Mouse (Mus musculus) midbrain, embryonic 12.5 days (tissue): ENCODE results near the gene Ddah1. TPM values are rescaled to one million over a fixed set of nuclear protein-coding genes. Genes with fewer than 3 reads are reported as not detected.
"Not testable (repeated sequence)": the region's sequence is repeated elsewhere in the genome, so short reads cannot be mapped to it uniquely, and the experiment has no call there.

Experiments used
- ATAC-seq: fragments of 200-750 bp; cut with Nextera tagmentation; 2 replicates; pipeline ENCODE4 v1.8.0; 2017; ENCODE audit warnings: low read depth, moderate TSS enrichment, moderate library complexity; ENCODE audit not compliant: low FRiP score
- H3K27ac ChIP-seq: fragments of 300-500 bp; sonication (generic); replicated peaks from 2 replicates; pipeline ENCODE4 v1.5.1; 2016; ENCODE audit warnings: mild to moderate bottlenecking
- H3K27me3 ChIP-seq: fragments of 300-500 bp; sonication (generic); 2 replicates; pipeline ENCODE4 v1.6.1; 2016; ENCODE audit warnings: mild to moderate bottlenecking
- H3K36me3 ChIP-seq: fragments of 300-500 bp; sonication (generic); 2 replicates; pipeline ENCODE4 v1.6.1; 2016
- H3K4me1 ChIP-seq: fragments of 300-500 bp; sonication (generic); 2 replicates; pipeline ENCODE4 v1.6.1; 2016
- H3K4me2 ChIP-seq: fragments of 300-500 bp; sonication (generic); replicated peaks from 2 replicates; pipeline ENCODE4 v1.6.1; 2016; ENCODE audit warnings: mild to moderate bottlenecking, moderate library complexity
- H3K4me3 ChIP-seq: fragments of 300-500 bp; sonication (generic); 2 replicates; pipeline ENCODE4 v1.5.1; 2016; ENCODE audit warnings: mild to moderate bottlenecking
- H3K9ac ChIP-seq: fragments of 300-500 bp; sonication (generic); replicated peaks from 2 replicates; pipeline ENCODE4 v1.6.1; 2016; ENCODE audit warnings: mild to moderate bottlenecking, moderate library complexity
- H3K9me3 ChIP-seq: fragments of 300-500 bp; sonication (generic); 2 replicates; pipeline ENCODE4 v1.6.1; 2016; ENCODE audit warnings: mild to moderate bottlenecking
- WGBS: fragments of 180-500 bp; shearing (Covaris S2); methylation state at CpG from one replicate; pipeline ENCODE4 v1.1.7; 2016; 5-methylcytosine and 5-hydroxymethylcytosine counted together
- polyA plus RNA-seq: library from polyadenylated mRNA; unstranded; fragments of >200 nt; fragmentation: Nextera tagmentation; extraction: Ambion mirVana; gene quantifications from 2 replicates; pipeline ENCODE4 v1.2.1, GENCODE M21; 2016

The Ddah1 gene
- polyA plus RNA-seq, 1 experiment from 2014 or later = 38.2 TPM

- WGBS = 91% methylated on average over 11 of the region's 11 CpGs
- Histone ChIP-seq H3K4me1 (no peaks in the 10 kb centered on the region), H3K27ac (no peak overlapping the region), H3K4me2 (no peak overlapping the region), H3K27me3 (peaks cover 37% of the 10 kb centered on the region), H3K36me3 (no peaks in the 10 kb centered on the region), H3K9ac (no peak overlapping the region), H3K9me3 (no peaks in the 10 kb centered on the region), H3K4me3 (no peak overlapping the region)
- ATAC-seq = no peak
Measured at GRCm38 (mm10) chr3:145897749-145898148, 139.3 kb downstream of the Ddah1 start.

- no peak for ATAC-seq
- Histone ChIP-seq H3K36me3 (no peaks in the 10 kb centered on the region), H3K9me3 (no peaks in the 10 kb centered on the region), H3K27me3 (peaks cover 33% of the 10 kb centered on the region), H3K9ac (no peak overlapping the region), H3K4me2 (no peak overlapping the region), H3K27ac (no peak overlapping the region), H3K4me3 (no peak overlapping the region), H3K4me1 (no peaks in the 10 kb centered on the region)
- WGBS = 87% methylated on average over 8 of the region's 8 CpGs
Measured at GRCm38 (mm10) chr3:145899832-145900231, 141.4 kb downstream of the Ddah1 start.

GRCm38 (mm10) chr3:145903530-145903929 lies 145.1 kb downstream of the Ddah1 start:
- H3K36me3 ChIP-seq = no peaks in the 10 kb centered on the region
- ATAC-seq = no peak
- H3K27me3 ChIP-seq = peaks cover 22% of the 10 kb centered on the region
- no peaks in the 10 kb centered on the region for H3K9me3 ChIP-seq
- no peak overlapping the region for H3K9ac ChIP-seq
- H3K4me2 ChIP-seq = no peak overlapping the region
- peaks cover 5% of the 10 kb centered on the region for H3K4me1 ChIP-seq
- H3K4me3 ChIP-seq = no peak overlapping the region
- 82% methylated on average over 8 of the region's 8 CpGs for WGBS
- H3K27ac ChIP-seq = no peak overlapping the region

- Histone ChIP-seq H3K9ac (no peak overlapping the region), H3K4me2 (peak overlapping the region; percentile 35), H3K4me3 (no peak overlapping the region), H3K36me3 (no peaks in the 10 kb centered on the region), H3K4me1 (peaks cover 5% of the 10 kb centered on the region), H3K9me3 (no peaks in the 10 kb centered on the region), H3K27ac (no peak overlapping the region), H3K27me3 (peaks cover 21% of the 10 kb centered on the region)
- ATAC-seq = peak; percentile 61
- 50% methylated on average over 22 of the region's 22 CpGs for WGBS
Measured at GRCm38 (mm10) chr3:145904850-145905776, 146.6 kb downstream of the Ddah1 start.

GRCm38 (mm10) chr3:145906582-145906981 lies 148.1 kb downstream of the Ddah1 start:
- WGBS = 90% methylated on average over 9 of the region's 9 CpGs
- Histone ChIP-seq H3K4me2 (no peak overlapping the region), H3K9ac (no peak overlapping the region), H3K4me3 (no peak overlapping the region), H3K27ac (no peak overlapping the region), H3K36me3 (no peaks in the 10 kb centered on the region), H3K27me3 (peaks cover 21% of the 10 kb centered on the region), H3K4me1 (peaks cover 5% of the 10 kb centered on the region), H3K9me3 (no peaks in the 10 kb centered on the region)
- ATAC-seq = no peak

GRCm38 (mm10) chr3:145912512-145912911 lies 154.0 kb downstream of the Ddah1 start:
- 93% methylated on average over 7 of the region's 7 CpGs for WGBS
- no peaks in the 10 kb centered on the region; the same call in none of the 2 replicates for H3K27me3 ChIP-seq
- H3K36me3 ChIP-seq = no peaks in the 10 kb centered on the region
- H3K4me1 ChIP-seq = no peaks in the 10 kb centered on the region
- H3K27ac ChIP-seq = no peak overlapping the region
- no peaks in the 10 kb centered on the region for H3K9me3 ChIP-seq
- ATAC-seq = no peak
- H3K4me3 ChIP-seq = no peak overlapping the region
- H3K9ac ChIP-seq = no peak overlapping the region
- no peak overlapping the region for H3K4me2 ChIP-seq

GRCm38 (mm10) chr3:145913263-145913662 lies 154.8 kb downstream of the Ddah1 start:
- Histone ChIP-seq H3K36me3 (no peaks in the 10 kb centered on the region), H3K9me3 (no peaks in the 10 kb centered on the region), H3K9ac (no peak overlapping the region), H3K27ac (no peak overlapping the region), H3K4me1 (no peaks in the 10 kb centered on the region), H3K4me3 (no peak overlapping the region), H3K27me3 (no peaks in the 10 kb centered on the region; the same call in 1 of the 2 replicates), H3K4me2 (no peak overlapping the region)
- ATAC-seq = no peak
- 89% methylated on average over 6 of the region's 6 CpGs for whole genome bisulfite sequencing

- H3K27ac ChIP-seq, H3K4me2 ChIP-seq, H3K9ac ChIP-seq, ATAC-seq, H3K36me3 ChIP-seq, H3K9me3 ChIP-seq, H3K27me3 ChIP-seq, H3K4me3 ChIP-seq, H3K4me1 ChIP-seq: not testable (repeated sequence)
- WGBS = 65% methylated on average over 7 of the region's 7 CpGs
Measured at GRCm38 (mm10) chr3:145913942-145914341, 155.5 kb downstream of the Ddah1 start.

GRCm38 (mm10) chr3:145916374-145916773 lies 157.9 kb downstream of the Ddah1 start:
- 87% methylated on average over 5 of the region's 5 CpGs for WGBS
- H3K4me3 ChIP-seq = no peak overlapping the region
- no peaks in the 10 kb centered on the region; the same call in 1 of the 2 replicates for H3K27me3 ChIP-seq
- no peak for ATAC-seq
- H3K36me3 ChIP-seq = no peaks in the 10 kb centered on the region
- no peak overlapping the region for H3K27ac ChIP-seq
- H3K4me2 ChIP-seq = no peak overlapping the region
- no peaks in the 10 kb centered on the region for H3K9me3 ChIP-seq
- no peaks in the 10 kb centered on the region for H3K4me1 ChIP-seq
- no peak overlapping the region for H3K9ac ChIP-seq

GRCm38 (mm10) chr3:145916826-145917225 lies 158.4 kb downstream of the Ddah1 start:
- Histone ChIP-seq H3K9ac (no peak overlapping the region), H3K27me3 (no peaks in the 10 kb centered on the region; the same call in 1 of the 2 replicates), H3K4me2 (no peak overlapping the region), H3K4me3 (no peak overlapping the region), H3K36me3 (no peaks in the 10 kb centered on the region), H3K9me3 (no peaks in the 10 kb centered on the region), H3K27ac (no peak overlapping the region), H3K4me1 (no peaks in the 10 kb centered on the region)
- WGBS = 88% methylated on average over 4 of the region's 4 CpGs
- ATAC-seq = no peak

GRCm38 (mm10) chr3:145922019-145922854 lies 163.8 kb downstream of the Ddah1 start, which contains the start of gene Bcl10:
TSS of gene Bcl10 (plus strand) at chr3:145922804.
- Histone ChIP-seq H3K36me3 (no peaks in the 10 kb centered on the region), H3K27ac (0 out of 2 replicates have a peak within 1 kb of the TSS, but pooled peaks have one; percentile 52), H3K27me3 (no peaks in the 10 kb centered on the region; the same call in 1 of the 2 replicates), H3K4me3 (peak within 1 kb of the TSS; percentile 85), H3K9ac (no peak within 1 kb of the TSS; the same call in 1 of the 2 replicates), H3K4me1 (peaks cover 10% of the 10 kb centered on the region), H3K9me3 (no peaks in the 10 kb centered on the region), H3K4me2 (peak within 1 kb of the TSS; percentile 56)
- WGBS = 26% methylated on average over 11 of the region's 11 CpGs
- no peak for ATAC-seq

GRCm38 (mm10) chr3:145922971-145923370 lies 164.5 kb downstream of the Ddah1 start:
- ATAC-seq = no peak
- no peak overlapping the region for H3K27ac ChIP-seq
- H3K27me3 ChIP-seq = no peaks in the 10 kb centered on the region; the same call in 1 of the 2 replicates
- H3K4me3 ChIP-seq = no peak overlapping the region
- WGBS = 80% methylated on average over 3 of the region's 3 CpGs
- H3K4me1 ChIP-seq = peaks cover 10% of the 10 kb centered on the region
- H3K9me3 ChIP-seq = no peaks in the 10 kb centered on the region
- H3K4me2 ChIP-seq = no peak overlapping the region
- no peak overlapping the region for H3K9ac ChIP-seq
- 0 out of 2 replicates have a peak, but pooled peaks cover 3% of the 10 kb centered on the region for H3K36me3 ChIP-seq
